Mouse (Mus musculus): ENCODE results near the gene Selenbp1.

Gene Selenbp1

GRCm38 (mm10) chr3:94984312-94984711, 51.5 kb downstream of the Selenbp1 start:
- DNase-seq, result peak; percentile 26

GRCm38 (mm10) chr3:94985513-94985912, 52.7 kb downstream of the Selenbp1 start:
- DNase-seq, result no peak

GRCm38 (mm10) chr3:94987578-94987977, 54.7 kb downstream of the Selenbp1 start:
- peak; percentile 37 for DNase-seq

GRCm38 (mm10) chr3:94989159-94989761, 56.4 kb downstream of the Selenbp1 start:
- peak; percentile 23 for DNase-seq
